Mouse (Mus musculus): ENCODE data around the gene Kcnmb1. TPM values are rescaled to one million over a fixed set of nuclear protein-coding genes. Genes with fewer than 3 reads are reported as not detected.
A peak's percentile ranks its signal among the peaks of the same experiment; 100 is the strongest.

Gene Kcnmb1
- total and polyA plus RNA-seq, 3 experiments, result 0.04 to 0.49 (median 0.09) TPM

DNA sequence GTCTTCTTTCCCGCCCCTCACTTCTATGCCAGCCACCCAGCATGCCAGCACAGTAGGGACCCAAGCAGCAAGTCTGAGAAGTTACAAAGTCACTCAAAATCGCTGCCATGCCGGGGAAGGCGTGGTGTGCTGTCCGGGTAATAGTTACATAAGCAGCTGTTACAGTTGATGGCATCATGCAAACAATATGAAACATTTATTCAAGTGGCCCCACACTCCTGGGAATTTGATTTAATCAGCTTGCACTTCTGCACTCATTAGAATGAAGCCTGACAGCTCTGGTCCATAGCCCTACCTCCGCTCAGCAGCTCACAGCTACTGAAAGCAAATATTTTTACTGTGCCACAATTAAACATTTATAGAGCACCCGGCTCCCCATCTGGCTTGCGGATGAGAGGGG is 37.0 kb upstream of the Kcnmb1 start:
- no peak for DNase-seq (ENCODE audit: extremely low read depth)
- H3K79me2 ChIP-seq (replicated peaks; ENCODE audit: control insufficient read depth, extremely low read depth, insufficient read depth, poor library complexity, severe bottlenecking), result no peaks in the 10 kb centered on the region
- TF ChIP-seq USF2 (conservative IDR thresholded peaks at IDR 0.05; ENCODE audit: low read depth, low read length), result no peak
- TF ChIP-seq ZNF384 (IDR thresholded peaks at IDR 0.05; ENCODE audit: low read depth, low read length), result no peak
- peaks cover 12 to 24% of the 10 kb centered on the region in 2 experiments for H3K4me1 ChIP-seq (ENCODE audit: control insufficient read depth in 1 of 2, insufficient read depth in 2 of 2)
- peaks cover 5% of the 10 kb centered on the region for H3K27me3 ChIP-seq (replicated peaks)
- peaks cover 5% of the 10 kb centered on the region for H3K9me3 ChIP-seq (replicated peaks; ENCODE audit: low read length)
- H3K9ac ChIP-seq (ENCODE audit: insufficient read depth, low read depth), result no peak overlapping the region
- no peaks in the 10 kb centered on the region for H3K36me3 ChIP-seq (replicated peaks in 1 of 2; ENCODE audit: control insufficient read depth in 1 of 2, insufficient read depth in 1 of 2, low read length in 1 of 2)
- in situ Hi-C loops (cut with MboI; ENCODE audit: low pct_ligation_motif_present, low pct_unique_long_range_greater_than_20kb, low sequenced_read_pairs), result no loop called here
- H3K4me2 ChIP-seq (ENCODE audit: insufficient read depth, low read depth, poor library complexity, severe bottlenecking), result no peak overlapping the region
- dilution Hi-C loops (cut with MboI; ENCODE audit: extremely low pct_ligation_motif_present, extremely low pct_unique_long_range_greater_than_20kb, low sequenced_read_pairs), result no loop called here
- H3K4me3 ChIP-seq (replicated peaks in 1 of 3; ENCODE audit: low read depth in 2 of 3, low read length in 2 of 3, poor library complexity in 1 of 3), result no peak overlapping the region
- no peak overlapping the region for H3K27ac ChIP-seq (ENCODE audit: insufficient read depth, low read depth)

GRCm38 (mm10) chr11:33926551-33926950 is 36.3 kb upstream of the Kcnmb1 start:
- Histone ChIP-seq H3K36me3 (replicated peaks in 1 of 2; ENCODE audit: control insufficient read depth in 1 of 2, insufficient read depth in 1 of 2, low read length in 1 of 2) (no peaks in the 10 kb centered on the region), H3K79me2 (replicated peaks; ENCODE audit: control insufficient read depth, extremely low read depth, insufficient read depth, poor library complexity, severe bottlenecking) (no peaks in the 10 kb centered on the region), H3K27me3 (replicated peaks) (peaks cover 5% of the 10 kb centered on the region), H3K4me3 (replicated peaks in 1 of 3; ENCODE audit: low read depth in 2 of 3, low read length in 2 of 3, poor library complexity in 1 of 3) (no peak overlapping the region), H3K4me1 (ENCODE audit: control insufficient read depth in 1 of 2, insufficient read depth in 2 of 2) (peaks cover 9 to 29% of the 10 kb centered on the region in 2 experiments), H3K9ac (ENCODE audit: insufficient read depth, low read depth) (no peak overlapping the region), H3K27ac (ENCODE audit: insufficient read depth, low read depth) (no peak overlapping the region), H3K4me2 (ENCODE audit: insufficient read depth, low read depth, poor library complexity, severe bottlenecking) (no peak overlapping the region), H3K9me3 (replicated peaks; ENCODE audit: low read length) (peaks cover 5% of the 10 kb centered on the region)
- peak; percentile 53 for DNase-seq (ENCODE audit: extremely low read depth)
- TF ChIP-seq KAT2A (IDR thresholded peaks at IDR 0.05; ENCODE audit: insufficient replicate concordance, low read length) (0 out of 2 replicates have a peak, but pooled peaks have one; percentile 33), POLR2AphosphoS2 (IDR thresholded peaks at IDR 0.05; ENCODE audit: low read depth, low read length) (no peak), BHLHE40 (IDR thresholded peaks at IDR 0.05; ENCODE audit: low read depth, low read length) (peak; percentile 22; the same call in 1 of the 2 replicates), ZKSCAN1 (IDR thresholded peaks at IDR 0.05; ENCODE audit: borderline replicate concordance, low read depth, low read length) (no peak), GABPA (IDR thresholded peaks at IDR 0.05; ENCODE audit: insufficient replicate concordance, low read depth, low read length) (no peak), SIN3A (IDR thresholded peaks at IDR 0.05; ENCODE audit: low read length) (no peak), CTCF (conservative IDR thresholded peaks at IDR 0.05 in 1 of 2, IDR thresholded peaks at IDR 0.05 in 1 of 2; ENCODE audit: low read depth in 2 of 2, low read length in 2 of 2) (no peak), USF1 (IDR thresholded peaks at IDR 0.05; ENCODE audit: low read depth, low read length) (peak; percentile 45), USF2 (conservative IDR thresholded peaks at IDR 0.05; ENCODE audit: low read depth, low read length) (0 out of 2 replicates have a peak, but pooled peaks have one; percentile 18), ZNF384 (IDR thresholded peaks at IDR 0.05; ENCODE audit: low read depth, low read length) (no peak)
- in situ Hi-C loops (cut with MboI; ENCODE audit: low pct_ligation_motif_present, low pct_unique_long_range_greater_than_20kb, low sequenced_read_pairs), result no loop called here
- dilution Hi-C loops (cut with MboI; ENCODE audit: extremely low pct_ligation_motif_present, extremely low pct_unique_long_range_greater_than_20kb, low sequenced_read_pairs), result no loop called here

DNA sequence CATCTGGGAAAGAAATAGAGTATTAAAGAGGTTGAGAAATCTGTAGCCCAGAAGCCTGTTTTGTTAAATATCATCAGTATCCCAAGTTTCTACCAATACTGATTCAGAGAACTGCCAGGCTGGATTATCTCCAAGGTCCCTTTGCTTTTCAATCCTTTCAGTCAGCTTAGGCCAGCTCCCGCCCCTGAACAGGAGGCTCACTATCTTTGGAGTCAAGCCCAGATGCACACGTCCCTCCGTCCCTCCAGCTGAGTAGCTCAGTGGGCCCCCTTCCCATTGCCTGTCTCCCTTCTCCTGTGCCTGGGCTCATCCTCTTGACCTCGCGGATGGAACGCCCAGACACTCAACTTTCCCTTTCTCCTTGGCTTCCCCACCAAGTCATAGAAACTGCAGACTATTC is 35.5 kb upstream of the Kcnmb1 start:
- dilution Hi-C loops (cut with MboI; ENCODE audit: extremely low pct_ligation_motif_present, extremely low pct_unique_long_range_greater_than_20kb, low sequenced_read_pairs), result no loop called here
- Histone ChIP-seq H3K9ac (ENCODE audit: insufficient read depth, low read depth) (no peak overlapping the region), H3K4me3 (replicated peaks in 1 of 3; ENCODE audit: low read depth in 2 of 3, low read length in 2 of 3, poor library complexity in 1 of 3) (no peak overlapping the region), H3K9me3 (replicated peaks; ENCODE audit: low read length) (peaks cover 4% of the 10 kb centered on the region), H3K4me1 (ENCODE audit: control insufficient read depth in 1 of 2, insufficient read depth in 2 of 2) (peaks cover 12 to 34% of the 10 kb centered on the region in 2 experiments), H3K36me3 (replicated peaks in 1 of 2; ENCODE audit: control insufficient read depth in 1 of 2, insufficient read depth in 1 of 2, low read length in 1 of 2) (no peaks in the 10 kb centered on the region), H3K27me3 (replicated peaks) (peaks cover 5% of the 10 kb centered on the region), H3K4me2 (ENCODE audit: insufficient read depth, low read depth, poor library complexity, severe bottlenecking) (no peak overlapping the region), H3K27ac (ENCODE audit: insufficient read depth, low read depth) (no peak overlapping the region), H3K79me2 (replicated peaks; ENCODE audit: control insufficient read depth, extremely low read depth, insufficient read depth, poor library complexity, severe bottlenecking) (no peaks in the 10 kb centered on the region)
- TF ChIP-seq USF2 (conservative IDR thresholded peaks at IDR 0.05; ENCODE audit: low read depth, low read length), result no peak
- in situ Hi-C loops (cut with MboI; ENCODE audit: low pct_ligation_motif_present, low pct_unique_long_range_greater_than_20kb, low sequenced_read_pairs), result no loop called here
- no peak for DNase-seq (ENCODE audit: extremely low read depth)

Measured in CH12.LX (cell line).